Mouse (Mus musculus) layer of hippocampus, postnatal 14 days (tissue): ENCODE data around the gene Arhgef28. TPM values are rescaled to one million over a fixed set of nuclear protein-coding genes. Genes with fewer than 3 reads are reported as not detected.

ENCODE experiments used
- total RNA-seq, 2 experiments: library from RNA; stranded (reverse); gene quantifications; 2 replicates each; pipeline ENCODE4 v1.2.3; 2021

Gene Arhgef28
- total RNA-seq, 2 experiments from 2014 or later = 90.3 to 96.4 TPM

Other genes starting within 250 kb of the Arhgef28 start
- 10 to 100 TPM; 17.8 to 19.2 TPM for gene Utp15, start 56.6 kb upstream of the Arhgef28 start, total RNA-seq
- 10 to 100 TPM; 48.6 to 49.0 TPM for gene Ankra2, start 56.6 kb upstream of the Arhgef28 start, total RNA-seq
- not detected for gene Gm21976, start 73.4 kb upstream of the Arhgef28 start, total RNA-seq
- gene Btf3, start 110.6 kb upstream of the Arhgef28 start, total RNA-seq = 100 to 1,000 TPM; 209 to 232 TPM
- 1 to 10 TPM; 1.1 to 1.4 TPM for gene Foxd1, start 147.8 kb upstream of the Arhgef28 start, total RNA-seq